Mouse (Mus musculus): ENCODE measurements around the gene Iffo2.

GRCm38 (mm10) chr4:139536706-139537105 lies 6.4 kb downstream of the Iffo2 start:
- no peak for TF ChIP-seq CTCF (IDR thresholded peaks at IDR 0.05; ENCODE audit: low read depth, low read length)
- TF ChIP-seq POLR2A (IDR thresholded peaks at IDR 0.05; ENCODE audit: borderline replicate concordance, low read depth, low read length) = no peak

Data from bone marrow macrophage, adult 2 months (primary cell).